Mouse (Mus musculus) spleen, adult 2 months (tissue): ENCODE results near the gene Smg5. TPM values are rescaled to one million over a fixed set of nuclear protein-coding genes. Genes with fewer than 3 reads are reported as not detected.
A peak's percentile ranks its signal among the peaks of the same experiment; 100 is the strongest.

Experiments
- DNase-seq, 2 experiments: peaks; one replicate each; pipeline versions ENCODE4 v3.0.0 to v3.0.0-alpha.2; 2012 to 2021; ENCODE audit warnings: low spot score in 2 of 2, low read depth in 1 of 2
- H3K27ac ChIP-seq: fragments of 200-500 bp; 2 replicates; pipeline ENCODE4 v1.5.1; 2012; ENCODE audit warnings: low read length, inconsistent platforms; ENCODE audit not compliant: insufficient read depth
- H3K27me3 ChIP-seq: fragments of 200-500 bp; 2 replicates; pipeline ENCODE4 v1.6.1; 2012; ENCODE audit warnings: mild to moderate bottlenecking, moderate library complexity, low read length, inconsistent platforms; ENCODE audit not compliant: control insufficient read depth, insufficient read depth
- H3K36me3 ChIP-seq: fragments of 200-500 bp; 2 replicates; pipeline ENCODE4 v1.6.1; 2012; ENCODE audit warnings: mild to moderate bottlenecking, low read length, inconsistent platforms; ENCODE audit not compliant: control insufficient read depth, insufficient read depth
- H3K4me1 ChIP-seq: fragments of 200-500 bp; 2 replicates; pipeline ENCODE4 v1.6.1; 2011; ENCODE audit warnings: inconsistent platforms; ENCODE audit not compliant: control insufficient read depth, insufficient read depth, insufficient read length
- H3K4me3 ChIP-seq: fragments of 200-500 bp; 2 replicates; pipeline ENCODE4 v1.5.1; 2011; ENCODE audit warnings: mild to moderate bottlenecking, inconsistent platforms; ENCODE audit not compliant: insufficient read depth, insufficient read length; ENCODE audit errors: extremely low read depth
- CTCF ChIP-seq: fragments of 200-500 bp; IDR thresholded peaks from 2 replicates; pipeline ENCODE4 v1.5.1; 2011; ENCODE audit warnings: mild to moderate bottlenecking, inconsistent platforms; ENCODE audit not compliant: insufficient read depth, insufficient read length, insufficient replicate concordance; ENCODE audit errors: extremely low read depth
- POLR2A ChIP-seq: fragments of 200-500 bp; IDR thresholded peaks from 2 replicates; pipeline ENCODE4 v1.6.1; 2011; ENCODE audit warnings: low read depth, low read length, inconsistent platforms
- WGBS: fragments of 180-500 bp; shearing (Covaris S2); methylation state at CpG from one replicate; pipeline ENCODE4 v1.1.7; 2018; 5-methylcytosine and 5-hydroxymethylcytosine counted together
- polyA plus RNA-seq: library from polyadenylated mRNA; depleted of rRNA; stranded (reverse); fragments of >200 nt; gene quantifications from 2 replicates; pipeline ENCODE4 v1.2.3, GENCODE M21; 2012

The Smg5 gene
- polyA plus RNA-seq, 1 experiment = 64.6 TPM

DNA sequence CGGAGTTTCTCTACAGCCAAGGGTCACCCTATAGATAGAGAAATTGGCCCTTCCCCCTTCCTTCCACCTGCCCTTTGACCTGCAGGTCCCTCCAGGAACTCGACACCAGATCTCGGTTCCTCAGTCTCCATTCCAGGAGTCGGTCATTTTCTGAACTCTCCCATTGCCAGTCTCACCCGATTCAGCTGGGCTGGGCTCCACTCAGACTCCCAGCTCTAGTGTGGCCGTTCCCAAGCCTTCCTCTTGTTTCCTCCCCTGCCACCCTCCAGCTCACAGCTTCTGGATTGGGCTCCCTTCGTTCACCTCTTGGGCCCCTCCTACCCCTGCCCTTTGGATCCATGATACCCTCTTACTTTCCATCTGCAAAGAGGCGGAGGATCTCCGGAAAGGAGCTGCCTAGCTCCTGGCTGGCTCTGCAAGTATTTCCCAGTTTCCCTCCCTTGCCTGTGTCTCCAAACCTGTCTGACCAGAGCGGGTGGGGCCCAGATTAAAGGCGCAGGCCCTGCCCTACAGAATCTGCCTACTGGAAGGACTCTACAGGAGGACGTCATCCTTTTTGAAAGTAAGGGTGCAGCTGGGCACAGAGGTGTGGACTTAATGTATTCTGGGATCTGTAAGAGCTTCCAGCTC is 1.9 kb upstream of the Smg5 start:
- Histone ChIP-seq H3K4me1 (peaks cover 6% of the 10 kb centered on the region; the same call in 1 of the 2 replicates), H3K27me3 (no peaks in the 10 kb centered on the region), H3K36me3 (peaks cover 3% of the 10 kb centered on the region; the same call in 1 of the 2 replicates), H3K27ac (no peak overlapping the region), H3K4me3 (no peak overlapping the region)
- DNase-seq = no peak
- TF ChIP-seq POLR2A = no peak
- TF ChIP-seq CTCF = no peak
- WGBS = 90% methylated on average over 12 of the region's 12 CpGs

DNA sequence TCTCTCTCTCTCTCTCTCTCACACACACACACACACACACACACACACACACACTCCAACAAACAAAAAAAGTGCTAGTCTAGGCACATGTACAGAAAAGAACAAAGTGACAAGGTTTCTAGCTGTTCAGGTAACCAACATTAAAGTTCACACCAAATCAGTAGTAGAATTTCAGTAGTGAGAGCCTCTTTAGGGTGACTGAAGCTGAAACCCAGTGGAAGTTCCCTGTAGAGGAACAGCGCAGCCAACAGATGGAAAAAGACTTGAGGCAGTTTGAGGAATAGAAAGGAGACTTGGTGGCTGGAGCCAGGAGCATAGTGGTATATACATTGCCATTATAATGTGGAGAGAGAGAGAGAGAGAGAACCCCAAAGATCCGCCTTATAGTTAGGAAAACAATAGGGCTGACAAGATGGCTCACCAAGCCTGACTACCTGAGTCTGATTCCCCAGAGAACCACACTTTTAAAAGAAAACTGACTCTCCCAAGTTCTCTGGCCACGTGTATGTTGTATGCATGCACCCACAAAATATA is 1.1 kb upstream of the Smg5 start:
- no peak overlapping the region; the same call in 1 of the 2 replicates for H3K4me3 ChIP-seq
- H3K27ac ChIP-seq = 0 out of 2 replicates have a peak overlapping the region, but pooled peaks have one; percentile 89
- 20% methylated on average over 3 of the region's 3 CpGs for WGBS
- no peak for TF ChIP-seq POLR2A
- TF ChIP-seq CTCF = no peak
- no peaks in the 10 kb centered on the region for H3K27me3 ChIP-seq
- H3K4me1 ChIP-seq = peaks cover 6% of the 10 kb centered on the region; the same call in 1 of the 2 replicates
- DNase-seq = no peak
- H3K36me3 ChIP-seq = no peaks in the 10 kb centered on the region

DNA sequence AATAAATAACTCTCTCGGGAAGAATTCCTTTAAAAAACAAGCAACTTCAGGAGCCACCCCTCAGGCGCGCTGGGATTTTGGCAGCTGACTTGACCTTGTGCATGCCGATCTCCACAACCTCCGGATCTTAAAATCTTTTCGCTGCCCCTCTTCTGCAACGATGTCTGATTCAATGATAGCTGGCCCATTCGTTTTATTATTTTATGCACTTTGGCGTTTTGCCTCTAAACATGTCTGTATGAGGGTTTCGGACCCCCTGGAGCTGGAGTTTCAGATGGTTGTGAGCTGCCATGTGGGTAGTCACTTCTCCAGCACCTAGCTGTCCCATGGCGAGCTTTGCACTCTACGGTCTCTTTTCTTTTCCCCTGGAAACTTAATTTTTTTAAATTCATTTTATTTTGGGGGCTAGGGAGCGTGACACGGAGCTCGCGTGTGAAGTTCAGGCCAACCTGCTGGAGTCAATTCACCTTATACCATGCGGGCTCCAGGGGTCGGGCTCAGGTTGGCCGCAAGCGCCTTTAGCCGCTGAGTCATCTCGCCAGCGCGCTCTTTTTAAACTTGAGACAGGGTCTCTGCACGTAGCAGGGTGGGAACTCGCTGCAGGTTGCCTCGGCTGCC is 515 bp upstream of the Smg5 start:
- H3K4me1 ChIP-seq = peaks cover 6% of the 10 kb centered on the region; the same call in 1 of the 2 replicates
- no peaks in the 10 kb centered on the region for H3K27me3 ChIP-seq
- peak overlapping the region; percentile 89 for H3K27ac ChIP-seq
- no peak for DNase-seq
- H3K4me3 ChIP-seq = peak overlapping the region; percentile 95
- no peak for TF ChIP-seq CTCF
- TF ChIP-seq POLR2A = no peak
- H3K36me3 ChIP-seq = no peaks in the 10 kb centered on the region
- under 1% methylated on average over 27 of the region's 27 CpGs for WGBS

DNA sequence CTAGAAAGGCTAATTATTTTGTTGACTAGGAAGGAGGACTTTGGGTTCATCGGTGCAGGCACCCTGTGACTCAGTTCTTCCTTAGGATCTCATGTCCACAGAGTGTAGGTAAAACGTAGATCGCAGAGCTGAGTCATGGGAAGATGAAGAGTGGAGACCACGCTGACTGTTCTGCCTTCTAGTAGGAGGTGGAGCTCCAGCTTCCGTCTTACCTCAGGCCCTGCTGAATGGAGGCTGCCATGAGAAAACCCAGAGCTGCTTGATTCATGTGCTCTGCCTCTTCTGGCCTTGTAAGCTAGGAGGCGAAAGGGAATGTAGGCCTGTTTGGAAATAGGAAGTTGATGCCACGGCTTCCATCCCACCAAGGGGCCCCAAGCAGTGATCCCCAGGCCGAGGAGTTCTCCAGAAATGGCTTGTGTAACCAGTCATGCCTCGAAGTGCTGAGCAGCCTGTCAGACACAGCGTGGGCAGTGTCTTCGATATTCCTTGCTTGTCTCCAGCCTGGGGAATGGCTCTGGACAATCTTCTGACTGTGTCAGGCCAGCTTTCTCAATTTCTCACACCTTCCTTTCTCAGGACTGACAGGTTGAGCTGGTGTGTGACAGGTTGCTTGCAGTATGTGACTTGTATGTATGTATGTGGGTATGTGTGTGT is 1.4 kb downstream of the Smg5 start:
- Histone ChIP-seq H3K4me3 (no peak overlapping the region), H3K4me1 (peaks cover 6% of the 10 kb centered on the region; the same call in 1 of the 2 replicates), H3K27me3 (no peaks in the 10 kb centered on the region), H3K27ac (no peak overlapping the region), H3K36me3 (peaks cover 3% of the 10 kb centered on the region)
- TF ChIP-seq CTCF (no peak), POLR2A (no peak)
- peak in 1 of 2 experiments; percentile 7 for DNase-seq
- WGBS = 26% methylated on average over 11 of the region's 11 CpGs

DNA sequence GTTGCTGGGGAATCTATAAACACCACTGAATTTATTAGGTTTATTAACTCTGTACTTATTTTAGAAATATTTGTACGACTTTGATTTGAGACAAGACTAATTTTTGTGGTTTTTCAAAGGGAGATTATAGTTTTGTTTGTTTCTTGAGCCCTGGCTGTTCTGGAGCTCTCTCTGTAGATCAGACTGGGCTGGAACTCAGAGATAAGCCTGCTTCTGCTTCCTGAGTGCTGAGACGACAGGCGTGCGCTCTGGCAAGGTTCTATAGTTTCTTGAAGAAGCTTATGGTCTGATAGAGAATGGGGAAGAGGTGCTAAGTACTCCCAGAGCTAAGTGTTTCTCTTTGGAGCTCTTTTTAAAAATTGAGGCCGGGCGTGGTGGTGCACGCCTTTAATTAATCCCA is 2.3 kb downstream of the Smg5 start:
- Histone ChIP-seq H3K4me3 (no peak overlapping the region), H3K36me3 (peaks cover 10% of the 10 kb centered on the region), H3K4me1 (peaks cover 6% of the 10 kb centered on the region; the same call in 1 of the 2 replicates), H3K27ac (no peak overlapping the region), H3K27me3 (no peaks in the 10 kb centered on the region)
- WGBS = 71% methylated on average over 7 of the region's 7 CpGs
- TF ChIP-seq POLR2A (no peak), CTCF (no peak)
- no peak for DNase-seq

DNA sequence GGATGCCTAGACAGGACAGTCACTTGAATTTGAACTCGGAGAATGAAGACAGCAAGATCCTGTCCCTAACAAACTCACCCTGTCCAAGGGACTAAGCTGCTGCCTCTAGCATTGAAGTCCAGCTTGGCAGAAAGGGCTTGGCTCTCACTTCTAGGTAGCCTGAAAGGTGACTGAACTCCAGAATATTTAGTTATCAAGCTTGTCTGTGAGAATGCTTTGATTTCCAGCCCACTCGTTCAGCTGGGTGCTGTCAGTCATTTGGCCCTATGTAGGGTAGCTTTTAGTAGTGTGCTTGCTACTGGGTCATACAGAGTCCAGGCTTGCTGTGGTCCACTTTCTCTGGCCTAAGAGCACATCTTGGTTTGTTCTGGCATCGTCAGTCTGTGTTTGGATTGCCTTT is 2.9 kb downstream of the Smg5 start:
- 92% methylated on average over 3 of the region's 3 CpGs for WGBS
- DNase-seq = no peak
- H3K27me3 ChIP-seq = no peaks in the 10 kb centered on the region
- peaks cover 16% of the 10 kb centered on the region for H3K36me3 ChIP-seq
- H3K27ac ChIP-seq = no peak overlapping the region
- H3K4me1 ChIP-seq = peaks cover 6% of the 10 kb centered on the region; the same call in 1 of the 2 replicates
- no peak overlapping the region for H3K4me3 ChIP-seq
- TF ChIP-seq CTCF (no peak), POLR2A (no peak)

DNA sequence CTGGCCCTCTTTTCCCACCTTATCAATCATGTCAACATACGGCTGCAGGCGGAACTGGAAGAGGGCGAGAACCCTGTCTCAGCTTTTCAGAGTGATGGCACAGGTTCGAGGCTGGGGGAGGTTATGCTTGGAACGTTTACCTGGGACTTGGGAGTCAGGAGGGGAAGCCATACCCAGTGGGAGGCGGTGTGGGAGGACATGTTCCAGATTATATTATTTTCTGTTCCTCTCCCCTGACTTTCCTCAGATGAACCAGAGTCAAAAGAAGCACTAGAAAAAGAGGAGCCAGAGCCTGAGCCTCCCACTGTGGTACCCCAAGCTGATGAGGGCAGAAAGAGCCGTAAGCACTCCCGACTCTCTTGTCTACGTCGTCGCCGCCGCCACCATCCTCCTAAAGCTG is 14.7 kb downstream of the Smg5 start:
- Histone ChIP-seq H3K4me3 (no peak overlapping the region), H3K4me1 (no peaks in the 10 kb centered on the region), H3K27me3 (no peaks in the 10 kb centered on the region), H3K27ac (no peak overlapping the region), H3K36me3 (peaks cover 77% of the 10 kb centered on the region)
- 95% methylated on average over 13 of the region's 13 CpGs for WGBS
- TF ChIP-seq POLR2A = no peak
- TF ChIP-seq CTCF = no peak
- DNase-seq = no peak
